Mouse (Mus musculus) mature B cell (primary cell): ENCODE results near the gene Hibadh.

Experiments used
- in situ Hi-C: fragments of 300-500 bp; cut with MboI; formaldehyde crosslinking; loops from 2 replicates; pipeline ENCODE4 v1.14.3; 2019

Hibadh gene

DNA sequence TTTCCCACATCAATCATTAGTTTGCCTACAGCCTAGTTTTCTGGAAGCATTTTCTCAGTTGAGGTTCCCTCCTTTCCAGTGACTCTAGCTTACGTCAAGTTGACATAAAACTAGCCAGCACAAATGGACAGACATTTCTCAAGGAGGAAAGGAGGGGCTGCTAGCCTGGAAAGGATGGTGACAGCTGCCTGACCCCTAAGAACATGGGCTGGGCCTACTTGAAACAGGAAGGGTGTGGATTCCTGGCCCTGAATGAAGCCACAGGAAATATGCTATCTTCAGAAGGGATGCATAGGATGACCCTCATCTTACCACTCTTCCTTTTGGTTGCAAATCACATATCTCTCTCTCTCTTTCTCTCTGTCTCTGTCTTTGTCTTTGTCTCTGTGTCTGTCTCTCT lies 138.7 kb downstream of the Hibadh start:
- in situ Hi-C loops = no loop called here
